Mouse (Mus musculus): ENCODE measurements at regions not wholly inside any gene's neighbourhood (a gene's known extent, or its start where the extent isn't known, plus 50 kb on each side); places are given as distances from the start of the nearest gene placed in this dataset.

DNA sequence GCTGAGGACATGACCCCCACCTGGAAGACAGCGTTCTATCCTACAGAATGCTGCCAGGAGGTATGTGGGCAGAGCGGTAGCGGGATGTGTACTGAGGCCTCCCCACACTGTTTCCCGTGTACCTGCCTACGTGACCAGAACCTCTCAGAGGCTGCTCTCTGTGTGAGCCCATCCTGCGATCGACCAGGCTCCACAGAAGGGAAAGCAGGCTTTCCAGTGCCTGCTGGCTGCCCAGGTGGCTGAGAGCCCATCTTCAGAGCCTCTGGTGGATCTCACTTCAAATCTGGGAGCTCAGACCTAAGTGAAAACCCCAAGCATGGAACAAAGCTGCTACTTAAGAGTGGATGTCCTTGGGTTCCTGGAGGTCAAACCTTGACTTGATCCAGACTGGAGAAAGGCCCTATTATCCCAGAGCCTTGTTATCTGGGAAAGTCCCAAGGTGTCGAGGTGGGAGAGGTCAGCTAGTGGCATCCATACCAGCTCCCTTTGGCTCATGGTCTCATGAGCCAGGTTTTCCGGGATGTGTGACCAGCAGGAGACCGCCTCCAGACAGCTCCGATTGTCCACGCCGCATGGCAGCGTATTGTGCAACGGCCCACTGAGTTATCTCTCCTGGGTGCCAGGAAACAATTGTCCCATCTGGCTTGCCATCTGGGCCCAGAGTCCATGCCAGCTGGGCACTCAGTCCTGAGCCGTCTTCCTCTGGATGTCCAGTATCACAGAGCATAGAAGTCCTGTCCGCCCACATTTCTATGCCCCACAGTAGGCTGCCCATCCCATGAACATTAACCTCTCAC is 303.5 kb upstream of the Dio3 start:
- Histone ChIP-seq H3K27me3 (ENCODE audit: control insufficient read depth, insufficient read depth, low read length, poor library complexity, severe bottlenecking) (no peaks in the 10 kb centered on the region), H3K36me3 (ENCODE audit: control insufficient read depth, insufficient read depth, low read length, poor library complexity, severe bottlenecking) (no peaks in the 10 kb centered on the region)
- DNase-seq (ENCODE audit: low read depth, low spot score), result no peak

DNA sequence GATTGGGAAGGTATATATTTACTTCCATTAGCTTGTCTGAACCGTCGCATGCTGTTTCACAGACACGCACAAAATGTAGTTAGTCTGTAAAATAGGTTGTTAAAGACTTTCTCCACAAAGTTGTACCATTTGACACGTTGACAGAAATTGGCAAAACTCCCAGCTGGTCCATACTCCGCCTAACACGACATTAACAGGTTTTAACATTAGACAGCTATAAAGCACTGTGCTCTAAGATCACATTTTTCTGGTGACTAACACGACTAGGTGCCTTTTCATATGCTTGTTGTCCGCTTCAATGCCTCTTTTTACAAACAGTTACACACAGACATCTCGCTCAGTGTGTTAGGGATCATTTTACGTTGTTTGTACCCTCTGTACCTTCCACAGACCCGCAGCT is 294.2 kb upstream of the Dio3 start:
- DNase-seq (ENCODE audit: low read depth, low spot score), result no peak
- no peaks in the 10 kb centered on the region for H3K27me3 ChIP-seq (ENCODE audit: control insufficient read depth, insufficient read depth, low read length, poor library complexity, severe bottlenecking)
- no peaks in the 10 kb centered on the region for H3K36me3 ChIP-seq (ENCODE audit: control insufficient read depth, insufficient read depth, low read length, poor library complexity, severe bottlenecking)

DNA sequence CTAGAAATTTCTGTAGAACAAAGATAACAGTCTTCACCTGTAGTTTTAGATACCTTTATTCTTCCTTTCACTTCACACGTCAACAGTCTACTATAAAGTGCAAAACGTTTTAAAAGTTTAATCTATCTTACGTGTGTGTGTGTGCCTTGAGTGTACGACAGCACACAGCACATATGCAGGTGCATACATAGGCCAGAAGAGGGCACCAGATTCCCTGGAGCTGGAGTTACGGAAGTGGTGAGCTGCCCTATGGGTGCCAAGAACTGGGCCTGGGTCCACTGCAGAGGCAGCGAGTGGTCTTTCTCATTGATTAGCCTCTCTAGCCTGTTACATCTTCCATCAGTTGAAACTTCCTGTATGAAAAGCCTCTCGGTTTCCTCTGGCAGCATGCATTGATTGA is 285.5 kb upstream of the Dio3 start:
- no peak for DNase-seq (ENCODE audit: low read depth, low spot score)
- Histone ChIP-seq H3K36me3 (ENCODE audit: control insufficient read depth, insufficient read depth, low read length, poor library complexity, severe bottlenecking) (no peaks in the 10 kb centered on the region), H3K27me3 (ENCODE audit: control insufficient read depth, insufficient read depth, low read length, poor library complexity, severe bottlenecking) (no peaks in the 10 kb centered on the region)

DNA sequence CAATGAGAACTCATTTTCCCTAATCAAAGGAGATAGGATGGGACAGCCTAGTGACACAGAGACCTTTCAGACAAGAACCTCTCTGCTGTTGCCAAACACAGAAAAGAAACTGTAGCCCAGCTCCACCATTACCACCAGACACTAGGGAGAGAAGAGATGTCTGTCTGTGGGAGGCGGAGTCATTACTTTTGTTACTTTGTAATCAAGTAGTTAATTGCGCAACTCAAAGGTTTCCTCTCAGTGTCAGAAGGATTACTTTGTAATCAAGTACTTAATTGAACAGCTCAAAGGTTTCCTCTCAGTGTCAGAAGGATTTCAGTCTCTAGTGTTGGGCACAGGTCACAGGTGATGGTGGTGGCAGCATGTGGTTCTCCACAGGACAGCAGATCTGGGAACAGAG is 276.2 kb upstream of the Dio3 start:
- no peaks in the 10 kb centered on the region for H3K27me3 ChIP-seq (ENCODE audit: control insufficient read depth, insufficient read depth, low read length, poor library complexity, severe bottlenecking)
- no peaks in the 10 kb centered on the region for H3K36me3 ChIP-seq (ENCODE audit: control insufficient read depth, insufficient read depth, low read length, poor library complexity, severe bottlenecking)
- DNase-seq (ENCODE audit: low read depth, low spot score), result no peak

DNA sequence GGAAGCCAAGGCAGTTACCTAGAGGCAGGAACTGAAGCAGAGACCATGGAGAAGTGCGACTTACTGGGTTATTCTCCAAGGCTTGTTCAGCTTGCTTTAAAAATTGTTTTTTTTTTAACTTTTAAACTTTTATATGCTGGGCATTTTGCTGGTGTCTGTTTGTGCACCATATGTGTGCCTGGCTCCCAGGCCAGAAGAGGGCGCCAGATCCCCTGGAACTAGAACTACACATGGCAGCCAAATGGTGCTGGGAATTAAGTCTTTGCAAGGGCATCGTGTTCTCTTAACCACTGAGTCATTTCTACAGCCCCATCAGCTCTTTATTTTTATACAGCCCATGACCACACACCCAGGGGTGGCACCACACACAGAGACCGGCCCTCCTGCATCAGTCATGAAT is 269.7 kb upstream of the Dio3 start:
- no peaks in the 10 kb centered on the region for H3K36me3 ChIP-seq (ENCODE audit: control insufficient read depth, insufficient read depth, low read length, poor library complexity, severe bottlenecking)
- no peak for DNase-seq (ENCODE audit: low read depth, low spot score)

DNA sequence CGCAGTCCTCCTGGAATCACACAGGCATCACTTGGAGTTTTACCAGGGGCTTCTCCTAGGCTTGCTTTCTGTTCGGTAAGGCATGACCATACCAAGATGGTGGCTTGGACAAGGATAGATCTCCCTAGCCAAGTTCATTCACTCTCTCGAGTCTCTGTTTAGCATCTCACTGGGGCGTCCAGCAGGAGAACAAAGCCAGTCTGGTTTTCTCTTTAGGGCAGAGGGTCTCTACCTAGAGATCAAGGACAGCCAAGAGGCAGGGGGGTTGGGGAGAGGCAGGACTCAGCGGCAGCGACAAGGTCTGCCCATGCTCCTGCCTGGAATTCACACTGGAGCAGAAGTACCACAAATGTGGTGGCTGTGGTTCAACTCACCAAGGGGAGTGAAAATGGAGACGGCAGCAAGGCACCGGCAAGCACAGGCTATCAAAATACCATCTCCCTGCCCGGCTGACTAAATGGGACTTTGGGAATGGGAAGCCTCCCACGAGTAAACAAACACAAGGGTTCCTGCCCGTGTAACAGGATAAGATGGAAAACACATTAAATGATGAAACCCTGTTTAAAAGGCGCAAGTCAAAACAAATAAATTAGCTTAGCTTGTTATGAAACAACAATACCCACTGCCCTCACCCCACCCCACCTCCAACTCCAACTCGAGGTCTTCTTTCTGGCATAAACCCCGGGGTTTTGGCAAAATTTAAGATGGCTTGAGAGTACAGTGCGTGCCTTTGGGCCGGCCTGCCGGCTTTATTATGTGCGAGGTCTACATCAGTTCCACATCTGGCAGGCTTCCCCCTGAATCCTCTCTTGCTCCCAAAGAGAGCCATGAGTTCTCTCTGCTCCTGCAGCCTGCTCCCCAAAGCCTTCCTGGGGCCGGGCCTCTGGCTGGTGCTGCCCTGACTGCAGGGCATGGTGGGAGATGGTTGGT is 258.1 kb upstream of the Dio3 start:
- Histone ChIP-seq H3K36me3 (ENCODE audit: control insufficient read depth, insufficient read depth, low read length, poor library complexity, severe bottlenecking) (no peaks in the 10 kb centered on the region), H3K27me3 (ENCODE audit: control insufficient read depth, insufficient read depth, low read length, poor library complexity, severe bottlenecking) (no peaks in the 10 kb centered on the region)
- DNase-seq (ENCODE audit: low read depth, low spot score), result no peak

More for the DNA sequence above, 269.7 kb upstream of the Dio3 start:
- no peaks in the 10 kb centered on the region for H3K27me3 ChIP-seq (ENCODE audit: control insufficient read depth, insufficient read depth, low read length, poor library complexity, severe bottlenecking)

DNA sequence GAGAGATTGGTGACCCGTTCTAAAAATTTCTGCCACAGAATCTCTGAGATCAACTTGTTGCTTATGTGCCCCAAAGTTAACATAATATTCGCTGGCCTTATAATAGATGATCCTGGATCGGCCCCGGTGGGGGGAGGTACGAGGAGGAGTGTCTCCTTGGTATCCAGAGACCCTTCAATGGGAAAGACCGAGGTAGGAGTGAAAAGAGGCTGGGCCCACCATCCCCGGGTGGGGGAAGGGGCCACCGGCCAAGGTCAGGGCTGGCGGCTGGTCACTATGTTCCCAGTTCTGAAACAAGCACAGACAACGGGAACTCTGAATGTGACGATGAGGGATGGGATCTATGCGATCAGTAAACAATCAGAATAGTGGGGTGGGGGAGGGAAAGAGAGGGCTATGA is 257.2 kb upstream of the Dio3 start:
- no peaks in the 10 kb centered on the region for H3K27me3 ChIP-seq (ENCODE audit: control insufficient read depth, insufficient read depth, low read length, poor library complexity, severe bottlenecking)
- DNase-seq (ENCODE audit: low read depth, low spot score), result no peak
- no peaks in the 10 kb centered on the region for H3K36me3 ChIP-seq (ENCODE audit: control insufficient read depth, insufficient read depth, low read length, poor library complexity, severe bottlenecking)

DNA sequence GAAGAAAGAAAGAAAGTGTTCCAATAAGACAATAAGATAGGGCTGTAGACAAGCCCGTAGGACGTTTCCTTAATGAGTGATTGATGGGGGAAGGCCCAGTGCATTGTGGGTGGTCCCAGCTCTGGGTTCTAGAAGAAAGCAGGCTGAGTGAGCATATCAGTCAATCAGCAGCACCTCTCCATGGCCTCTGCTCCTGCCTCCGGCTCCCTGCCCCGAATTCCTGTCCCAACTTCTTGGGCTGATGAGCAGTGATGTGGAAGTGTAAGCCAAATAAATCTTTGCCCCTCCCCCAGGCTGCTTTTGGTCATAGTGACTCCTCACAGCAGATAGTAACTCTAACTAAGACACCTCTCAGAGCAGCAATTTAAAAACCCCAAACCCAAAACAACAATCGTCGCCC is 256.2 kb upstream of the Dio3 start:
- Histone ChIP-seq H3K36me3 (ENCODE audit: control insufficient read depth, insufficient read depth, low read length, poor library complexity, severe bottlenecking) (no peaks in the 10 kb centered on the region), H3K27me3 (ENCODE audit: control insufficient read depth, insufficient read depth, low read length, poor library complexity, severe bottlenecking) (no peaks in the 10 kb centered on the region)
- DNase-seq (ENCODE audit: low read depth, low spot score), result no peak

DNA sequence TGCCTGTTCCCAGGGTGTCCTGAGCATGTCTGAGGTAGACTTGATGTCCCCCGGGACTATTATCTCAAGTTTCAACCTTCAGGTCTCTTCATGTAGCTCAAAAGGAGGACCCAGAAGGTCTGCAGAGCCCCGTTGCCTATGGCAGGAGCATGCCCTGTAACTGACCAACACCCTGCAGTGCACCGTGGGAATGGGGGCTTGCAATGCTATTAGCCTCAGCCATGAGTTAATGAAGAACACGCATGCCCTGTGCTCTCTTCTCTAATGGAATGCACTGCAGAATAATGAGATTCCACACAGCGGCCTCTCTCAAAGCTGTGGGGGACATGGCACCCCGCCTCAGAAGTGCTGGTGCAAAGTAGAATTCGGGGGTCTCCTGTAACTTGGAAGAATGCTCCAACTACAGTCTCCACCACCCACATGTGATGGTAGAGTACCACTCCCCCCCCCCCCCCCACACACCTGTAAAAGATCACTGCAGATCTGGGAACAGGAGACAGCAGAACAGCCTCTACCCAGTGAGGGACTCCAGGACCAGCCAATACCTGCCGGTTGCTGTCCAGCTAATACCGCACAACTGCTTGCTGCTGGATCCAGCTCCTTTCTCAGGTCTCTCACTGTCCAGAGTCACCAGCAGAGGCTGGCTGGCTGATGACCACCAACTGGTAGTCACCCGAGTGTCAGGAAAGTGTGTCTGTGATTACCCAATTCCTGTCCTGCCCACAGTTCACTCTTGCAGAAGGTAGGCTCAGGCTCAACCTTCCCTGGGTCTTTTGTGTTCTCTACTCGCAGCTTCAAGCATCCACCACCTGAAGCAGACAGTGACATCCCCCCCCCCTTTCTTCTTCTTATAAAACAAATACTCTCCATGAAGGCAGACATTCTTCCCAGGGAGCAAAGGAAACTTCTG is 255.4 kb upstream of the Dio3 start:
- Histone ChIP-seq H3K36me3 (ENCODE audit: control insufficient read depth, insufficient read depth, low read length, poor library complexity, severe bottlenecking) (no peaks in the 10 kb centered on the region), H3K27me3 (ENCODE audit: control insufficient read depth, insufficient read depth, low read length, poor library complexity, severe bottlenecking) (no peaks in the 10 kb centered on the region; the same call in 1 of the 2 replicates)
- no peak for DNase-seq (ENCODE audit: low read depth, low spot score)

DNA sequence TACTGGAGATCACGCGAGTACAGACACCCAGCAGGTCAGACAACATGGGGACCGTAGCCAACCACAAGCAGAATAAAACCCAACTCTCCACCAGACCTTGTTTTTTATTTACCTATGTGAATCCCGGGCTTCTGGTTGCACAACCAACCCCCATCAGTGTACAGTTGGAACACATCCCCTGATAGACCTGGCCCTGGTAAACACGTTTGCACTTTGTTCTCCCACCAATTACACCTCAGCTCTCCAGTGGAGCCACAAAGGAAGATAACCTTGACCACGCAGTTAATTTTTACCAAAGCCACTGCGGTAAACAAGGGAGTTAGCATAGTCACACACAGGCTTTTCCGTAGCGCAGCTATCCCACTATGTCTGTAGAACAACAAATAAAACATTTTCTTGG is 254.6 kb upstream of the Dio3 start:
- no peak for DNase-seq (ENCODE audit: low read depth, low spot score)
- H3K27me3 ChIP-seq (ENCODE audit: control insufficient read depth, insufficient read depth, low read length, poor library complexity, severe bottlenecking), result no peaks in the 10 kb centered on the region; the same call in 1 of the 2 replicates
- H3K36me3 ChIP-seq (ENCODE audit: control insufficient read depth, insufficient read depth, low read length, poor library complexity, severe bottlenecking), result no peaks in the 10 kb centered on the region

DNA sequence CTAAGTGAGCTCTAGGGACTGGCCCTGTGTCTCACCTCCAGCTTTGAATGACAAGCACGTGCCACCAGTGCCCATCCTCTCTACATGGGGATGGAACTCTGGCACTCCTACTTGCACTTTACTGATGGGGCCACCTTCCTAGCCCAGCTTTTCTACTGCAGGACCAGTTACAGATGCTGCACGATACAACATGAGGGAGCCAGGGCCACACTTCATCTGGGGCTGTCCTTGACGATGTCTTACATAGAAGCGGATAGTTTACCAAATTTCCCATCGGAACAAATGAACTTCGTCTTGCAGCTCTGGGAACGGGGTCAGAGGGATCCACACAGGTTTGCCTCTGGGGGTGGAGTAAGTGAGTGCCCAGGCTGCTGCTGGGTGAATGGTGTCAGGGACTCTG is 253.7 kb upstream of the Dio3 start:
- no peaks in the 10 kb centered on the region; the same call in 1 of the 2 replicates for H3K27me3 ChIP-seq (ENCODE audit: control insufficient read depth, insufficient read depth, low read length, poor library complexity, severe bottlenecking)
- H3K36me3 ChIP-seq (ENCODE audit: control insufficient read depth, insufficient read depth, low read length, poor library complexity, severe bottlenecking), result no peaks in the 10 kb centered on the region
- no peak for DNase-seq (ENCODE audit: low read depth, low spot score)

DNA sequence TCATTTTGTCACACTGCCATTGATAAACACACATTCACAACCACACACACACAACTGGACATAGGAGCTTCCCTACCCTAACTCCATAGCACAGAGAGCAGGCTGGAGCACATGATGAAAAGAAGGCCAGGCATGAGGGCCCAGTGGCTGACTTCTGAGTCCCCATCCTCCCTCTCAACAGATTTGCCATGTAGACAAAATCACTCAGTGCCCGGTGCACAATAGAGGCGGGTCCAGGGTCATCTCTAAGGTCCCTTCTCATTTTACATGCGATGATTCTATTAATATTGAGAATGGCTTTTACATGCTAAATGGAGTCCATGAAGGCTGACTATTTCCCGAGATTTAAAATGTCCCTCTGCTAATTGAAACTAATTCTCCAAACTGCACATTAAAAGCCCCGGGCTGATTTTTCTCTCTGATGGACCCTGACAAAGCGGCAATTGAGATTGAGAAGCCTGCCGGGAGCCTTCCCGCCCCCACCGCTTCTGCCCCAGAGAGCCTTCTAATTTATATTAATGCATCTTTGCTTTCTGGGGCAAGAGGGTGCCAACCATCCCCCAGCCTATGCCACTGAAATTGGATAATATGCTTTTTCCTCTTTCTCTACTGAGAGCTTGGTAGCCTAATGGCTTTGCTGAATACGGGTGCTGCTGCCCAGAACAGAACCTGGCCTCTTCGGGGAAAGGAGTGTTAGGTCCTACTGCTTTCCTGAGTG is 252.7 kb upstream of the Dio3 start:
- no peaks in the 10 kb centered on the region for H3K36me3 ChIP-seq (ENCODE audit: control insufficient read depth, insufficient read depth, low read length, poor library complexity, severe bottlenecking)
- no peaks in the 10 kb centered on the region; the same call in 1 of the 2 replicates for H3K27me3 ChIP-seq (ENCODE audit: control insufficient read depth, insufficient read depth, low read length, poor library complexity, severe bottlenecking)
- no peak for DNase-seq (ENCODE audit: low read depth, low spot score)

DNA sequence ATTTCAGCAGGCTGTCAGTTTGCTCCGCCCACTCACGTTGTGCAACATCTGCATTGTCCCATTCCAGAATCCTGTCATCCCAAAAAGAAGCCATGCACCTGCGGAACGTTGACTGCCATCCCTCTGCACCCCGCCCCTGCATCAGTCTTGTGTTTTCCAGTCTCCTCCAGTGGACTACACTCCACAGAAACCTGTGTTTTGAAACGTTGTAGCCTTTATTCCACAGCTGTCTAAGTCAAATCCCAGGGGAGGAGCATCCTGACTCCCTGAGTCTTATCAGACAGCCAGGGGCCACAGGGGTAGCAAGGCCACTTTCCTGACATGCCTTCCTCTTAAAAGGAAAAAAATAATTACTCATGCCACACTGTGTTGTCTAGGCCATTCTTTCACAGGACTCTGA is 251.5 kb upstream of the Dio3 start:
- Histone ChIP-seq H3K27me3 (ENCODE audit: control insufficient read depth, insufficient read depth, low read length, poor library complexity, severe bottlenecking) (no peaks in the 10 kb centered on the region; the same call in 1 of the 2 replicates), H3K36me3 (ENCODE audit: control insufficient read depth, insufficient read depth, low read length, poor library complexity, severe bottlenecking) (no peaks in the 10 kb centered on the region)
- DNase-seq (ENCODE audit: low read depth, low spot score), result no peak

DNA sequence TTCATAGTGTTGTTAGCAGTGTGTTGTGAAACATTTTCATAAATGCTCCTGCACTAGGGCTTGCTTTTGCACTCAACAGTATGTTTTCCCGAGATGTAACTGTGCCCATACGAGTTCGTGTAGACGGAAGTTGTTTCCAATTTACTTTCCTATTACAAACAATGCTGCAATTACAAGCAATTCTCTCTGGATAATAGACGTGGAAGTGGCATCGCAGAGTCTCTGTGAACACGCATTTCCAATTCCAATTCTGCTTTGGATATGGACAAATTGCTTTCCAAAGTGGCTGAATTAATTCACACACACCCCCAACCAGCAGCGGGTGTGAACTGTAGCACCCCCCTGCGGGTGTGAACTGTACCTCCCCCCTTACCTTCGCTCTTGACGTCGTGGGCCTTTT is 250.9 kb upstream of the Dio3 start:
- DNase-seq (ENCODE audit: low read depth, low spot score), result no peak
- H3K36me3 ChIP-seq (ENCODE audit: control insufficient read depth, insufficient read depth, low read length, poor library complexity, severe bottlenecking), result no peaks in the 10 kb centered on the region
- H3K27me3 ChIP-seq (ENCODE audit: control insufficient read depth, insufficient read depth, low read length, poor library complexity, severe bottlenecking), result no peaks in the 10 kb centered on the region; the same call in 1 of the 2 replicates

All from splenic B cell, adult 2 months (primary cell).